In genomic region chr6:91865601-91866000, GRCm38 (mm10) we compare ENCODE assay signal across 18 mouse cellular contexts. TPM values are rescaled to one million over a fixed set of nuclear protein-coding genes. Genes with fewer than 3 reads are reported as not detected.
A peak's percentile ranks its signal among the peaks of the same experiment; 100 is the strongest.
DNase-seq lines count a peak whose midpoint lies in the region; ATAC-seq and TF ChIP-seq lines count a peak whose summit lies in the region.
"Had no signal": no experiment of that assay in that cellular context is flagged by ENCODE, and none has a peak within 500 bp of the region (broad histone marks: within the 10 kb centered on the region; RNA-seq: fewer than 3 reads in every experiment).

No protein-coding gene starts in this region.

- H3K27ac ChIP-seq in left cerebral cortex, adult 2 months: no peak overlapping the region
- no peak overlapping the region for H3K27ac ChIP-seq in midbrain, embryonic 16.5 days (ENCODE audit: low read length)
- H3K27ac ChIP-seq in heart, embryonic 11.5 days (ENCODE audit: low read depth, low read length): no peak overlapping the region
- H3K27ac ChIP-seq: embryonic facial prominence, embryonic 12.5 days; intestine, embryonic 15.5 days; kidney, postnatal 0 days; midbrain, embryonic 12.5 days had no signal

- DNase-seq in left cerebral cortex, adult 2 months (ENCODE audit: extremely low spot score in 1 of 2, low spot score in 2 of 2): peak; percentile 39 to 43
- no peak for DNase-seq in left cerebral cortex, adult 11 months (ENCODE audit: low spot score)
- peak; percentile 50 for DNase-seq in T-cell, adult 2 months (ENCODE audit: low spot score)
- peak; percentile 83 for DNase-seq in telencephalon, adult 2 months (ENCODE audit: low read depth, low spot score)
- DNase-seq: adrenal gland, postnatal 25 days; cerebellum, postnatal 25 days; liver; lung, adult 18-20 months; lung, postnatal 36 days had no signal

- no peak for TF ChIP-seq CTCF in left cerebral cortex, adult 2 months (IDR thresholded peaks at IDR 0.05)

- peak; percentile 25; the same call in 1 of the 2 replicates for ATAC-seq in granulocyte monocyte progenitor cell, adult 5-6 weeks (replicated peaks; ENCODE audit: poor library complexity, severe bottlenecking)
- no peak for ATAC-seq in midbrain, embryonic 16.5 days
- ATAC-seq in heart, embryonic 11.5 days (replicated peaks; ENCODE audit: insufficient number of reproducible peaks, low FRiP score, low TSS enrichment): no peak
- ATAC-seq: intestine, embryonic 15.5 days had no signal

- no peaks in the 10 kb centered on the region for H3K9me3 ChIP-seq in midbrain, embryonic 16.5 days (replicated peaks; ENCODE audit: control insufficient read depth, low read length, poor library complexity, severe bottlenecking)
- H3K9me3 ChIP-seq in heart, embryonic 11.5 days (replicated peaks; ENCODE audit: control insufficient read depth, low read length): no peaks in the 10 kb centered on the region
- H3K9me3 ChIP-seq: embryonic facial prominence, embryonic 12.5 days; intestine, embryonic 15.5 days; midbrain, embryonic 12.5 days had no signal

- no peak overlapping the region for H3K9ac ChIP-seq in midbrain, embryonic 16.5 days (ENCODE audit: low read depth, low read length)
- H3K9ac ChIP-seq in heart, embryonic 11.5 days (ENCODE audit: low read depth, low read length): no peak overlapping the region
- H3K9ac ChIP-seq: embryonic facial prominence, embryonic 12.5 days; intestine, embryonic 15.5 days; midbrain, embryonic 12.5 days had no signal

- WGBS in midbrain, embryonic 16.5 days: 86% methylated on average over 11 of the region's 11 CpGs
- WGBS in heart, embryonic 11.5 days (ENCODE audit: insufficient replicate concordance): 80% methylated on average over 11 of the region's 11 CpGs

- H3K36me3 ChIP-seq in midbrain, embryonic 16.5 days (ENCODE audit: control insufficient read depth, insufficient read depth, low read length): no peaks in the 10 kb centered on the region
- no peaks in the 10 kb centered on the region for H3K36me3 ChIP-seq in heart, embryonic 11.5 days (ENCODE audit: control insufficient read depth, insufficient read depth, low read length)
- H3K36me3 ChIP-seq: embryonic facial prominence, embryonic 12.5 days; intestine, embryonic 15.5 days; midbrain, embryonic 12.5 days had no signal

- no peak overlapping the region for H3K4me3 ChIP-seq in left cerebral cortex, adult 2 months
- H3K4me3 ChIP-seq in midbrain, embryonic 16.5 days (ENCODE audit: low read depth, low read length): no peak overlapping the region
- no peak overlapping the region for H3K4me3 ChIP-seq in heart, embryonic 11.5 days (ENCODE audit: low read depth, low read length)
- H3K4me3 ChIP-seq: embryonic facial prominence, embryonic 12.5 days; intestine, embryonic 15.5 days; midbrain, embryonic 12.5 days; myocyte had no signal

- H3K4me1 ChIP-seq in midbrain, embryonic 16.5 days (ENCODE audit: control insufficient read depth, insufficient read depth, low read length): no peaks in the 10 kb centered on the region
- H3K4me1 ChIP-seq in heart, embryonic 11.5 days (ENCODE audit: control insufficient read depth, insufficient read depth, low read length): no peaks in the 10 kb centered on the region
- H3K4me1 ChIP-seq: embryonic facial prominence, embryonic 12.5 days; intestine, embryonic 15.5 days; midbrain, embryonic 12.5 days had no signal

- no peak overlapping the region for H3K4me2 ChIP-seq in midbrain, embryonic 16.5 days (ENCODE audit: low read length)
- H3K4me2 ChIP-seq in heart, embryonic 11.5 days: no peak overlapping the region
- H3K4me2 ChIP-seq: embryonic facial prominence, embryonic 12.5 days; intestine, embryonic 15.5 days; midbrain, embryonic 12.5 days had no signal

- H3K27me3 ChIP-seq in midbrain, embryonic 16.5 days (ENCODE audit: control insufficient read depth, insufficient read depth, low read depth, low read length): no peaks in the 10 kb centered on the region
- 0 out of 2 replicates have a peak, but pooled peaks cover 3% of the 10 kb centered on the region for H3K27me3 ChIP-seq in heart, embryonic 11.5 days (ENCODE audit: control insufficient read depth, insufficient read depth, low read length)
- H3K27me3 ChIP-seq: embryonic facial prominence, embryonic 12.5 days had no signal

- intact Hi-C loops in left cerebral cortex, adult 2 months (cut with DNase I): no loop called here

RNA-seq across cellular contexts. Expression of gene Ccdc174, which starts 12.3 kb away (rescaled TPM):
- total RNA-seq in left cerebral cortex, adult 2 months (2021): 10 to 100 TPM; 26.2 to 27.0 TPM
- total RNA-seq in granulocyte monocyte progenitor cell, adult 5-6 weeks (2014; fragmentation: Nextera tagmentation): 22.0 and 23.7 TPM in 2 replicates
- 41.2 and 63.5 TPM in 2 replicates for total RNA-seq in granulocyte monocyte progenitor cell, adult 5-6 weeks (2017)
- 36.2 and 45.2 TPM in 2 replicates for polyA plus RNA-seq in midbrain, embryonic 16.5 days (2015; fragmentation: Nextera tagmentation; extraction: Ambion mirVana)
- polyA plus RNA-seq in heart, embryonic 11.5 days (2014; fragmentation: Nextera tagmentation; extraction: Ambion mirVana): 24.2 and 30.2 TPM in 2 replicates

RNA-seq across cellular contexts. Expression of gene 4930590J08Rik, which starts 37.0 kb away (rescaled TPM):
- 1 to 10 TPM; 2.9 to 3.5 TPM for total RNA-seq in left cerebral cortex, adult 2 months (2021)
- total RNA-seq in granulocyte monocyte progenitor cell, adult 5-6 weeks (2014; fragmentation: Nextera tagmentation): not detected in 2 replicates
- total RNA-seq in granulocyte monocyte progenitor cell, adult 5-6 weeks (2017): 0.17 and 0.67 TPM in 2 replicates
- 1.4 TPM in 2 replicates for polyA plus RNA-seq in midbrain, embryonic 16.5 days (2015; fragmentation: Nextera tagmentation; extraction: Ambion mirVana)
- 0.20 and 0.25 TPM in 2 replicates for polyA plus RNA-seq in heart, embryonic 11.5 days (2014; fragmentation: Nextera tagmentation; extraction: Ambion mirVana)

RNA-seq across cellular contexts. Expression of gene Grip2, which starts 38.6 kb away (rescaled TPM):
- total RNA-seq in left cerebral cortex, adult 2 months (2021): 10 to 100 TPM; 16.2 to 17.3 TPM
- total RNA-seq in granulocyte monocyte progenitor cell, adult 5-6 weeks (2014; fragmentation: Nextera tagmentation): not detected in 2 replicates
- not detected in 2 replicates for total RNA-seq in granulocyte monocyte progenitor cell, adult 5-6 weeks (2017)
- 7.8 and 10.1 TPM in 2 replicates for polyA plus RNA-seq in midbrain, embryonic 16.5 days (2015; fragmentation: Nextera tagmentation; extraction: Ambion mirVana)
- polyA plus RNA-seq in heart, embryonic 11.5 days (2014; fragmentation: Nextera tagmentation; extraction: Ambion mirVana): 4.5 and 6.2 TPM in 2 replicates
- total RNA-seq: CH12.LX had no signal

Comparison
In these comparisons a context has a peak if more than half of its experiments do, and no peak if none do; other contexts are left out.
1. RNA of gene Grip2, which starts 38.6 kb away (total RNA-seq): 16.2 to 17.3 TPM in left cerebral cortex, adult 2 months; not detected in granulocyte monocyte progenitor cell, adult 5-6 weeks; every median in the first group is over 10 times any median in the second.